Mouse (Mus musculus) heart, embryonic 16.5 days (tissue): ENCODE measurements around the gene Ctnna3. TPM values are rescaled to one million over a fixed set of nuclear protein-coding genes. Genes with fewer than 3 reads are reported as not detected.
A peak's percentile ranks its signal among the peaks of the same experiment; 100 is the strongest.

ENCODE experiments used
- ATAC-seq: fragments of 200-750 bp; cut with Nextera tagmentation; replicated peaks from 2 replicates; pipeline ENCODE4 v1.8.0; 2017; ENCODE audit warnings: moderate number of reproducible peaks; ENCODE audit not compliant: insufficient read depth, low FRiP score; ENCODE audit errors: extremely low read depth
- H3K27ac ChIP-seq: fragments of 300-500 bp; sonication (generic); 2 replicates; pipeline ENCODE4 v1.5.1; 2014; ENCODE audit warnings: mild to moderate bottlenecking, low read length, control low read depth, moderate library complexity
- H3K27me3 ChIP-seq: fragments of 300-500 bp; sonication (generic); 2 replicates; pipeline ENCODE4 v1.6.1; 2014; ENCODE audit warnings: low read length, mixed read lengths; ENCODE audit not compliant: control insufficient read depth, insufficient read depth
- H3K36me3 ChIP-seq: fragments of 300-500 bp; sonication (generic); 2 replicates; pipeline ENCODE4 v1.6.1; 2014; ENCODE audit not compliant: control insufficient read depth, insufficient read depth
- H3K4me1 ChIP-seq: fragments of 300-500 bp; sonication (generic); 2 replicates; pipeline ENCODE4 v1.6.1; 2014; ENCODE audit warnings: low read length, mixed read lengths; ENCODE audit not compliant: control insufficient read depth, insufficient read depth
- H3K4me2 ChIP-seq: fragments of 300-500 bp; sonication (generic); 2 replicates; pipeline ENCODE4 v1.6.1; 2014; ENCODE audit warnings: low read depth, mild to moderate bottlenecking, control low read depth, low read length
- H3K4me3 ChIP-seq: fragments of 300-500 bp; sonication (generic); 2 replicates; pipeline ENCODE4 v1.5.1; 2014; ENCODE audit warnings: mild to moderate bottlenecking, control low read depth, low read length
- H3K9ac ChIP-seq: fragments of 300-500 bp; sonication (generic); 2 replicates; pipeline ENCODE4 v1.6.1; 2014; ENCODE audit warnings: low read length, control low read depth
- H3K9me3 ChIP-seq: fragments of 300-500 bp; sonication (generic); replicated peaks from 2 replicates; pipeline ENCODE4 v1.6.1; 2016; ENCODE audit warnings: low read length; ENCODE audit not compliant: control insufficient read depth
- WGBS: fragments of 180-500 bp; shearing (Covaris S2); extraction: QIAGEN DNeasy Blood & Tissue Kit; methylation state at CpG from one replicate; pipeline ENCODE4 v1.1.7; 2014; 5-methylcytosine and 5-hydroxymethylcytosine counted together
- polyA plus RNA-seq: library from polyadenylated mRNA; unstranded; fragments of >200 nt; fragmentation: Nextera tagmentation; extraction: Ambion mirVana; gene quantifications from 2 replicates; pipeline ENCODE4 v1.2.1, GENCODE M21; 2015

The Ctnna3 gene
- polyA plus RNA-seq, 1 experiment from 2014 or later: 27.6 TPM

DNA sequence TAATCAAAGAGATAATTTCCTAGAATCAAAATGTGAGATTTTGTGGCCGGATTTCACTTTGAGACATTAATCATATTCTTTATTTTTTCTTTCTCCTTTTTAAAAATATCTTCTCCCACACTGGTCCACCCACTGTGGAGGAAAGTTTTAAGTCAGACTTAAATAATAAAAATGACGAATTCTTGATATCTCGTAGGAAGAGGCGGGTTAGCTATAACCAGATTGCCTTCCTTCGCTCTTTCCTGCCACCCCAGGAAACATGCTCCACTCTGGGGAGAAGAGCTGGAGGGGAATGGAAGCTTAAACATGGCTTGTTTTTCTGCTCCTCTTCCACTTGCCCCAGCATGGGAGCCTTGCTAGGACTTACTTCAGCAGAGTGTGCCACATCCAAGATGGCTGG is 169.5 kb downstream of the Ctnna3 start:
- H3K27ac ChIP-seq: no peak overlapping the region
- H3K4me1 ChIP-seq: peaks cover 9% of the 10 kb centered on the region
- peaks cover 7% of the 10 kb centered on the region; the same call in 1 of the 2 replicates for H3K36me3 ChIP-seq
- no peak overlapping the region for H3K4me2 ChIP-seq
- WGBS: 83% methylated on average over 5 of the region's 5 CpGs
- H3K4me3 ChIP-seq: no peak overlapping the region
- H3K27me3 ChIP-seq: no peaks in the 10 kb centered on the region
- H3K9me3 ChIP-seq: peaks cover 3% of the 10 kb centered on the region; the same call in 1 of the 2 replicates
- no peak overlapping the region for H3K9ac ChIP-seq
- no peak for ATAC-seq

DNA sequence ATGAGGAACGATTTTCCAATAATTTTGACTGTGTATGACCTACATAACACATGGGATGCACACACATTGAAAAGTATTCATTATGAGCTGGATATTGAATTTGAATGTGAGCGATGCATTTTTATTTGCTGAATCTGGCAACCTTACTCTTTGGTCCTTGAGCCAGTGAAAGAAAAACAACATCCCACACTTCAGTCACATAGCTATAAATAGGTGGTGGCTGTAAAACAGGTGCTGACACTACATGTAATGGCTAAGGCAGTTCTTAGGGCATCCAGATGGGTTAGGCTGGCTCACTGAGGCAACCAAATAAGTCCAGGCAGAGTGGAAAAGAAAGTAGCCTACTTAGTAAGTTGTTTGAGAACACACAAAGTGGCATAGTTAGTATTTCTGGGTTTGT is 171.3 kb downstream of the Ctnna3 start:
- Histone ChIP-seq H3K9ac (no peak overlapping the region), H3K27ac (peak overlapping the region; percentile 76), H3K27me3 (no peaks in the 10 kb centered on the region), H3K4me3 (no peak overlapping the region), H3K9me3 (peaks cover 9% of the 10 kb centered on the region), H3K36me3 (peaks cover 8% of the 10 kb centered on the region), H3K4me2 (no peak overlapping the region), H3K4me1 (peaks cover 9% of the 10 kb centered on the region)
- 65% methylated on average over 2 of the region's 2 CpGs for WGBS
- no peak; the same call in 1 of the 2 replicates for ATAC-seq

DNA sequence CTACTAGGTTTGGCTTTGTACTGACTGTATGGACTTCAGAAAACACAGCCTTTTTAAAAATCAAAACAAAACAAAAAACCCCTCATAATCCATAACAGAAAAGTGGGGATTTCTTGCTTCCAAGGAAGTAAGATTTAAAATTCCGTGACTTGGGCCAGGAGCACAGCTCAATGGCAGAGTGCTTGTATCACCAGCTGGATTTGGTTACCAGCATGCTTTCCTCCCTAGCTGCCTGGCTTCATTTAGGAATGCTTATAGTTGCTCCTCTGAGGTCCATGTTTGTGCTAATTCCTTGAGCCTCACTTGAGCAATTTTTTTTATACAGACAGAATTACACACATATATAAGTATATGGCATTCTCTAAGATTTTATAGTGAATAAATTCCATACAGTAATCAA is 198.6 kb downstream of the Ctnna3 start:
- no peak for ATAC-seq
- no peaks in the 10 kb centered on the region for H3K9me3 ChIP-seq
- no peaks in the 10 kb centered on the region for H3K27me3 ChIP-seq
- WGBS: 69% methylated on average over 1 of the region's 1 CpGs
- no peak overlapping the region for H3K4me2 ChIP-seq
- no peak overlapping the region for H3K4me3 ChIP-seq
- no peaks in the 10 kb centered on the region for H3K36me3 ChIP-seq
- H3K4me1 ChIP-seq: no peaks in the 10 kb centered on the region
- H3K9ac ChIP-seq: no peak overlapping the region
- no peak overlapping the region for H3K27ac ChIP-seq

DNA sequence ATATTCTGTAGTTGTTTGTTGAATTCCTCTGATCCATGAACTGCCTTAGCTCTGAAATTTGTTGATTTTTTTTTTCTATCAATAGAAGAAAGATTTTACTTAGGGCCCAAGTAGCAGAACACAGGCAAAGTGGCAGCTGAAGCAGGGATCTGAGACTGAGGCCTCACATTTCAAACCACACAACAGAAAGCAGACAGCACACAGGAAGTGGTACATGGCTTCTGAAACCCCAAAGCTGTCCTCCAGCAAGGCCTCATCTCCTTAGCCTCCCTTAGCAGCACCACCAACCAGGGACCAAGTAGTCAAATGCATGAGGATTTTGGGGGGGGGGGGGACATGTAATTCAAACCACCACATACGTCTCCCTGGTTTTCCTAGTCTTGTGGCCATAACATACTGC is 204.0 kb downstream of the Ctnna3 start:
- no peak for ATAC-seq
- Histone ChIP-seq H3K4me1 (peaks cover 4% of the 10 kb centered on the region), H3K27me3 (no peaks in the 10 kb centered on the region), H3K27ac (no peak overlapping the region), H3K9ac (no peak overlapping the region), H3K36me3 (no peaks in the 10 kb centered on the region), H3K4me2 (no peak overlapping the region), H3K9me3 (no peaks in the 10 kb centered on the region), H3K4me3 (no peak overlapping the region)
- WGBS: 84% methylated on average over 1 of the region's 1 CpGs

DNA sequence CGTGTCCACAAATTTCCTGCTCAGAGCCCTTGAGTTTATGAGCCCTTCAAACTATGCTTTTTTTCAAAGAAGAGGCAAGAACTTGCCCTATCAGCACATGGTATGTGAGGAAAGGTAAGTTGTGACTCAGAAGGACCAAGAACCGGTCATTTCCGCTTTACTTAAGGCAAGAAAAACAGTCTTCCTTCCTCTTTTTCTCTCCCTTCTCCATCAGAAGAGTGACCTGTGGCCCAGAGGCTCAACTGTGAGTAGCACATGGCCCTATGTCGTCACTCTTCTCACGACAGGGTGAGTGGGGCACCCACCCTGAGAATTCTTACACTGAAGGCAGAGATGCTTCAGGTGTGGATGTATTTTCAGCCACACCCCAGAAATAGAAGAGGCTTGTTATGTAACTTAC is 208.1 kb downstream of the Ctnna3 start:
- Histone ChIP-seq H3K4me3 (no peak overlapping the region), H3K9ac (no peak overlapping the region), H3K9me3 (no peaks in the 10 kb centered on the region), H3K27ac (no peak overlapping the region), H3K4me2 (no peak overlapping the region), H3K36me3 (no peaks in the 10 kb centered on the region), H3K4me1 (peaks cover 4% of the 10 kb centered on the region), H3K27me3 (no peaks in the 10 kb centered on the region)
- ATAC-seq: no peak
- whole genome bisulfite sequencing: 69% methylated on average over 5 of the region's 5 CpGs

DNA sequence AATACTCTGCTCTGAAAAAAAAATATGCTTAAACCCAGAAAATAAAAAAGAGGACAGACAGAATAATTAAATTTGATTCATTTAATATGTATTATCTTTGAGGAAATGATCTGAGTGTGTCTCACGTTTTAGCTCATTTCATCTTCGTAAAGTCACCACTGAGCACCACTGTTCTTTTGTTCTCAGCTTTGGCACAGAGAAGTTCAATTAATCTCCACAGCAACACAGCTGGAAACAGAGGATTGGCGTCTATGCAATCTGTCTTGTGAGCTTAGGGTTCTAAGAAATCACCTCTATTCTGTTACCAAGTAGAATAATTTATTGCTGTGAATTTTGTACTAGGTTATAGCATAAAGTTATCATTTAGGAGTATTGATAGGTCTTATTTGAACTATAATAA is 217.4 kb downstream of the Ctnna3 start:
- Histone ChIP-seq H3K4me1 (no peaks in the 10 kb centered on the region), H3K9me3 (no peaks in the 10 kb centered on the region), H3K36me3 (no peaks in the 10 kb centered on the region), H3K4me3 (no peak overlapping the region), H3K9ac (no peak overlapping the region), H3K4me2 (no peak overlapping the region), H3K27me3 (no peaks in the 10 kb centered on the region), H3K27ac (no peak overlapping the region)
- no peak for ATAC-seq
- 70% methylated on average over 3 of the region's 3 CpGs for WGBS

DNA sequence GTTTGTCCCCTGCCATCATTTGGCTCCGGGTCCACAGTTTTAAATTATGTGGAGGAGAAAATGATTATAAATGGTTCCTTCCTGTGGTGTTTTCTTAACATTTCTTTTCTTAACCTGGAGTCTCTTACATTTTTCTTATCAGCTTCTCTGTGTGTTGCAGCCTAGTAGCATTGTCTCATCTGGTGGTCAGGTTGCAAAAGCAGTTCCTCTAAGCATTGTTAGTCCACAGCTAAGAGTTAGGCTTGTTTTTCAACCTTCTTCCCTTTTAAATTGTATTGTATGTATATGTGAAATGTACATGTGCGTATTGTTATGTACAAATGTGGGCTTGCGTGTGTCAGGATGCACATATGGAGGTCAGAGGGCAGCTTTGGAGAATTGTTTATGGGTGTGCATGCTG is 220.4 kb downstream of the Ctnna3 start:
- no peaks in the 10 kb centered on the region for H3K27me3 ChIP-seq
- ATAC-seq: no peak
- WGBS: 79% methylated on average over 3 of the region's 3 CpGs

DNA sequence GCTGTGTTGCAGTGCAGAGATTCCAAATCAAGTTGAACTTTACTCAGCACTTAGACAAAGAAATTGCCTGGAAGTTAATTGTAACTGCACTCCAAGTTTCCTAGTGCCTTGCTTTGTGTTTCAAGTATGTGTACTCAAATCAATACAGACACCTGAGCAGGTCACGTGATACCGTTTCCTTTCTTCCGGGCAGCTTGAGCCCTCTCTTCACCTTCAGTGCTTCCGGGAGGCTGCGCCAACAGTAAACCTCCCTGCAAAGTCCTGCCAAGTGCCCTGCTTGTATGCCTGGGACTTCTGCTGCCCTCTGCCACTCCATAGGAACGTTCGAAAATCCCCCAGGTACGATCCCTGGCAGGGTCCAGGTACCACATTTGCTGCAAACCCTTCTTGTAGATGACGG is 223.0 kb downstream of the Ctnna3 start:
- Histone ChIP-seq H3K9ac (no peak overlapping the region), H3K4me1 (no peaks in the 10 kb centered on the region), H3K4me3 (no peak overlapping the region), H3K27me3 (no peaks in the 10 kb centered on the region), H3K9me3 (no peaks in the 10 kb centered on the region), H3K27ac (no peak overlapping the region), H3K4me2 (no peak overlapping the region), H3K36me3 (no peaks in the 10 kb centered on the region)
- WGBS: 79% methylated on average over 9 of the region's 9 CpGs
- no peak for ATAC-seq

More for the DNA sequence above, 220.4 kb downstream of the Ctnna3 start:
- no peaks in the 10 kb centered on the region for H3K4me1 ChIP-seq
- no peak overlapping the region for H3K27ac ChIP-seq
- H3K4me3 ChIP-seq: no peak overlapping the region
- H3K9ac ChIP-seq: no peak overlapping the region
- no peaks in the 10 kb centered on the region for H3K36me3 ChIP-seq
- no peak overlapping the region for H3K4me2 ChIP-seq
- H3K9me3 ChIP-seq: no peaks in the 10 kb centered on the region

DNA sequence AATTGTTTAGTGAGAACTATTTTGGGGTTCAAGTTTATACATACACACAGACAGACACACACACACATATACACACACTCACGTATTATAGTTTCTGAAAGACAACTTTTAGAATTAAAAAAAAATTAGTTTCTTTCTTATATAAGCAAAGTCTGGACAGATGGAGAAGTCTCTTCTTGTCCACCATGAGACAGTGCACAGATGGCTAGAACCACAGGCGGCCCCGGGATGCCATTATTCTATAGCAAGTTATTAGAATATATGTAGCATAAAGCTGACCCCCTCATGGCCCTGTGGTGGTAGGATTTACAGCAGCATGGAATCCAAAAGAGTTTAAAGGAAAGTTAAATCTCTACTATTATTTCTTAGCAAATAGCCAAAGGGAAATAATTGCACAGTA is 223.7 kb downstream of the Ctnna3 start:
- Histone ChIP-seq H3K27me3 (no peaks in the 10 kb centered on the region), H3K27ac (no peak overlapping the region), H3K4me1 (no peaks in the 10 kb centered on the region), H3K9me3 (no peaks in the 10 kb centered on the region), H3K36me3 (no peaks in the 10 kb centered on the region), H3K4me2 (no peak overlapping the region), H3K4me3 (no peak overlapping the region), H3K9ac (no peak overlapping the region)
- no peak for ATAC-seq
- WGBS: 95% methylated on average over 3 of the region's 3 CpGs

DNA sequence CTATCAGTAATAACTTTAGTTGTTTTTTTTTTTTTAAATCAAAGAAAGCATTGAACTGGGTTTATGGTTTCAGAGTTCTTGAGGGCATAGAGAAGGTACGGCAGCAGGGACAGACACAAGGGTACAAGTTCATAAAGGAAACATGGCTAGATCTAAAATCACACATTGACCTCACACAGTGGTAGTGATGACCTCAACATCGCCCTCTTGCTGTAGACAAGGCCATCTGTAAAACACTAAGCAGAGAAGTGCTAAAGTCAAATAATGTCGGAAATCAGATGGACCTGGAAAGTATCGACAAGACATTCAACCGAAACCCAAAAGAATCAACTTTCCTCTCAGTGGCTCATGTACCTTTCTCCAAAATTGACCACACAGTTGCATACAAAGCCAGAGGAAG is 224.7 kb downstream of the Ctnna3 start:
- Histone ChIP-seq H3K4me3 (no peak overlapping the region), H3K4me1 (no peaks in the 10 kb centered on the region), H3K4me2 (no peak overlapping the region), H3K9ac (no peak overlapping the region), H3K36me3 (no peaks in the 10 kb centered on the region), H3K27me3 (no peaks in the 10 kb centered on the region), H3K27ac (no peak overlapping the region), H3K9me3 (no peaks in the 10 kb centered on the region)
- ATAC-seq: no peak
- 89% methylated on average over 5 of the region's 5 CpGs for WGBS
